Mouse (Mus musculus) c-Kit-positive CD71-positive TER-119-negative erythroid progenitor cells, embryonic 14.5 days (primary cell): ENCODE data around the gene Smarcc1.
"Not testable (repeated sequence)": the region's sequence is repeated elsewhere in the genome, so short reads cannot be mapped to it uniquely, and the experiment has no call there.

ENCODE experiments used
- DNase-seq: peaks from one replicate; pipeline ENCODE4 v3.0.0-alpha.2; 2013; ENCODE audit warnings: low read depth

Smarcc1 gene

DNA sequence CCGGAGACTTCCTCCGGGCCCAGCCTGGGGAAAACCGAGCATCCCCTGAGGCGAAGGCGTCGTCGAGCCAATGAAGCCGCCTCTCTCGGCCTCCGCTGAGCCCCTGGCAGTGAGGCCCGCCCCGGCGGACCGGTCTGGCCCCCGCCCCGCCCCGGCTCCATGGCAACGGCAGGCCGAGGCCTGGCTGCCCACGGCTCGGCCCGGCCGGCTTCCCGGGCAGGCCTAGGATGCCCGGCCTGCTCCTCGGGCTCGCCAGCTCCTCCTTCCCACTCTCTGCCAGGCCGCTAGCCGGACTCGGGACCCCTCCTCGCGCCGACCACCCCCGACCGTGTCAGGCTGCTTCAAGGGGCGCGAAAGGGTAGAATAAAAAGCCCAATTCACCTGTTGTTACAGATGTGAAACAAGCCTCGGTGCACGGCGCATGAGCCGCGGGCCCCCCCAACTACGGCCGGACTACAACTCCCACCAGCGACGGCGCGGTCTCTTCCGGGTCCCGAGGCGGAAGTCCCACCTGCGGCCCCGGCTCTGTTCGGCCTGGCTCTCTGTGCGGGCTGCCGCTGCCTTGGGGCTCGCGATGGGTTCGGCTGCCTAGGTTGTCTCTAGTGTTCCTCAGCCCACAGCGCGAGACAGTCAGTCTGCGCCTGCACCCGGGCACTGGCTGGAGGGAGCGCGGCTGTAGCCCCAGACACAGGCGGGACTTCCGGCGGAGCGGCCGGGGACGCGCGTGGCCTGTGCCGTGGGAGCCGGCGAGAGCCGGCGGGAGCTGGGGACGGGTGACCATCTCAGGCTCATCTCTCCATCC is at the start of gene Smarcc1:
TSS of gene Smarcc1 (plus strand) at position 732 of the 802 bp plus-strand sequence.
- peak; percentile 78 for DNase-seq

DNA sequence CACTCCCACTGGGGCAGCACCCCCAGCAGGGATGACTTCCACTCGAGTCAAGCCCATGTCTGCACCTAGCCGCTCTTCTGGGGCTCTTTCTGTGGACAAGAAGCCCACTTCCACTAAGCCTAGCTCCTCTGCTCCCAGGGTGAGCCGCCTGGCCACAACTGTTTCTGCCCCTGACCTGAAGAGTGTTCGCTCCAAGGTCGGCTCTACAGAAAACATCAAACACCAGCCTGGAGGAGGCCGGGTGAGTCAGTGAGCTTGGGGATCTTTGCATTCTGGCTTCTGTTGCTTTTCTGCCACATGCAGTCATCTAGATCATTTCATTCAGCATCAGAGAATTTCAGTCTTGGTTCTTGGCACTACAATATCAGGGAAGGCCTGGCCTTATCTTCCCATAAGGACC is 48.8 kb upstream of the Smarcc1 start:
- DNase-seq, result no peak

DNA sequence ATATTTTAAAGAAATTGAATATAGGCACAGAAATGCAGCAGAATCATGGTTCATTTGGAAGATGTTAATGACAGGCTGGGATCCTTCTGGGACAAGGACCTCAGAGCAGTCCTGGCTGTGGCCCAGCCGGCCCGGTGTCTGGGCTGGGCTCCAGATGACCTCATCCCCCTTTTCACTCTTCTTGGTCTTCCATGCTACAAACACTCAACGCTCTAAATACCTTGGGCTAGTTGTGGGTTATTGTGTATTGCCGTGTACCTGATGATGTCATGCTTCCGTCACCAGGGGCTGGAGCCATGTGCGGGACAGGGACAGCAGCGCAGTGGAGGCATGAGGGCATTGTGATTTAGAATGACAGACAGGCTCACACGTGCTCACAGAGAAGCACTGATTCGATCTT is 47.1 kb upstream of the Smarcc1 start:
- no peak for DNase-seq

DNA sequence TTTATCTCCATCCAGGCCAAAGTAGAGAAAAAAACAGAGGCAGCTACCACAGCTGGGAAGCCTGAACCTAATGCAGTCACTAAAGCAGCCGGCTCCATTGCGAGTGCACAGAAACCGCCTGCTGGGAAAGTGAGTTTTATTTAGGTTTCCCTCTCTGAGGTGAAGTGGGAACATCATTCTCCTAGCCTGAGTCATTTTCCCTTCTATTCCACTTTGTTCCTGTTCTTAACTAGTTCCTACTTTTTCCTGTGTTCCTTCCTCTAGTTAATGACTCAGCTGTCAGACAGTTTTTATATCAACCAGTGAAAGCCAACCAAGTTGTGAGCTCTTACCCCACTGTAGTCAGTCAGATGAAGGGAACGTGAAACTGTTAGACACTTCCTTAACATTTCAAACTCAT is 46.5 kb upstream of the Smarcc1 start:
- no peak for DNase-seq

DNA sequence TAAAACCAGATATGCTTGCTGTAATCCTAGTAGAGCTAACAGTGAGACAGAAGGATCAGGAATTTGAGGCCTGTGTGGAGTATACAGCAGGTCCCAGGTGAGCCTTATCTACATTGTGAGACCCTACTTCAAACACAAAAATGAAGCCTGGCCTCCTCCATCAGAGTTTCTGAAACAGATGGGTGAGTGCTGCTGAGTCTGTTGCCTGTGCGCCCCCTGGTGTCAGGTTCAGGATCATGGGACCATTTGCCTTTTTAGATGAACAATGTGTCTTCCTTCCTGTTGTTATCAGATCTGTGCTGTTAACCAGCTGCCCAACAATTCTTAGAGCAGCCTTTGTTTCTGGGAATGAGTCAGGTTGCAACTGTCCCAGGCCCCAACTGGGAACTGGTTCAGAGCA is 45.7 kb upstream of the Smarcc1 start:
- DNase-seq, result peak; percentile 76

DNA sequence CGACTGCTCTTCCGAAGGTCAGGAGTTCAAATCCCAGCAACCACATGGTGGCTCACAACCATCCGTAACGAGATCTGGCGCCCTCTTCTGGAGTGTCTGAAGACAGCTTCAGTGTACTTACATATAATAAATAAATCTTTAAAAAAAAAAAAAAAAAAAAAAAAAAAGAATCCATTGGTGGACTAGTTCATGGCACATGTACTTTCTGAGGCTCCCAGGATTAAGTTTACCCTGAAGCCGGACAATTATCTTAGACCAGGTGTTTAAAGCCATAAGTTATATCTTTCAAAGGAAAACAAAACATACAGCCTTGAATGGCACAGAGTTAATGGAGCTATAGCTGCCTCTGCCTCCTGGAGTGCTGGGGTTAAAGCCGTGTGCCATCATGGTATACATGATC is 41.0 kb upstream of the Smarcc1 start:
- not testable (repeated sequence) for DNase-seq

DNA sequence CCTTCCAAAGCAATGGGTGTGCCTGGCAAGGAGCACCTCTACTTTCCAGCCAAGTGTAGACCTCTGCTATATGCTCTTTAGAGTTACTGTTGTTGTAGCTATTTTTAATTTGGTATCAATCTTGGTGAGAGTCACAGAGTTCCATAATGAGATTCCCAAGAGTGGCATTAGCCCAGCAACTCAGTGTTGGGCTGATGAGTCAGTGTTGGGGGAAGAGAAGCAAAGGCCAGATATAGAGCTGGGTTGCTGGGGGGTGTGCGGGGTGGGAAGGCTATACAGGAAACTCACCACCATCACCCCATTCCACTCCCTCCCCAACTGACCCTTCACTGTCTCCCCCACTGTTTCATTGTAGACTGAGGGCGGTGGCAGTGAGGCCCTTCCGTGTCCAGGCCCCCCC is 36.4 kb upstream of the Smarcc1 start:
- no peak for DNase-seq

DNA sequence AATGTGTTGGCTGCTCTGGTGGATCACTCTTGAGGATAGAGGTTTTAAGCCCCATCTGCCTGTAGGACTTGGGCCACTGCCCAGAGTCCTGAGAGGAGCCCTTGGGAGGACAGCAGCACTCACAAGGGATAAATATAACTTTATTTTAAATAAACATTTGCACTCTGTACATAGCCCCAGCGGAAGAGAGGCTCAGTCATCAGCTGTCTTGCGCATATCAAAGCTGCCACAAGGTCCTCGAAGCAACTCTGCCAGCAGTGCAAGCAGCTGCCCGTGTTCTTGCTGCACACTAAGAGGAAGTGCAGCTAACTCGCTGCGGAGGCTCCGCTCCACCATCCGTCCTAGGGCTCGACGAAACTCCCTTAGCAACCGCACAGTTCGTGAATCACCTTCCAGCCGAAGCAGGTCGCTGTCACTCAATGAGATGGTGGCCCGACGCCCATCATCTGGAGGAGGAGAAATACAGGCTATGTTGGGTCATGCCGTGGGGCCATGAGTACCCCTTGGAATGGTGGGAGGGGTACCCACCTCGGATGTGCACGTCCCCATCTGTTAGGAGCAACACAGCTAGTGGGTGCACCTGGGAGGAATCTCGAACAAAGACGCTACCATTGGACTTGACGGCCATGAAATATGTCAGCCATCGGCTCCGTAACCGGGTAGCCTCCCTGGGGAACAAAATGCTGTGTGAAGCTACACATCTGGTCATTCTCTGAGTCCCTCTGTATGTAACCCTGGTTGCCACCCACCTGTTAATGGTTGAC is 33.1 kb upstream of the Smarcc1 start:
- no peak for DNase-seq

DNA sequence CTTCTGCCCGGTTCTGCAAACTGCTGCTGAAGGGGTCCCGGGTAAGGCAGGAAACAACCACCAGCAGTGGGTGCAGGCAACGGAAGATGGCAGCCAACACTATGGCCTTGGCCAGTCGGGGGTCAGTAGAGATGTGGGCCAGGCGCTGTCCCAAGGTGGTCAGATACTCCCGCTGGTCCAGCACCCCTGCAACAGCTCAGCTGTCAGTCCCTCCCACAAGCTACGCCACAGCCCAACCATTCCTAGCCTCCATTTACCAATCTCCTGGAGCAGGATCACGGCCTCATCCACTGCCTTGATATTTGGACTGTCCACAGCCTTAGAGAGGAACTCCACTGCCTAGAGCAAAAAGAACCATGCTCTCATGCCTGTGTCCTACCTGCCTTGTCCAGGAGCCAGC is 31.8 kb upstream of the Smarcc1 start:
- no peak for DNase-seq

DNA sequence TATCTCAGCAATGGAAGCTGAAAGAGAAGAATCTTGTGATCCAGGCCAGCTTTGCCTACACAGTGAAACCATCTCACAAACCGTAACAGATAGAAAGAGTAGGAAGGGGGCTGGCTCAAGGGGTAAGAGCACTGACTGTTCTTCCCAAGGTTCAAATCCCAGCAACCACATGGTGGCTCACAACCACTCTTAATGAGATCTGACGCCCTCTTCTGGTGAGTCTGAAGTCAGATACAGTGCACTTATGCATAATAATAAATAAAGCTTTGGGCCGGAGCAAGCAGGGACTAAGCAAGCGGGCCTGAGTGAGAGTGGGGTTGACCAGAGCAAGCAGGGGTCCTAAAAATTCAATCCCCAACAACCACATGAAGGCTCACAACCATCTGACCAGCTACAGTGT is 24.2 kb upstream of the Smarcc1 start:
- no peak for DNase-seq

DNA sequence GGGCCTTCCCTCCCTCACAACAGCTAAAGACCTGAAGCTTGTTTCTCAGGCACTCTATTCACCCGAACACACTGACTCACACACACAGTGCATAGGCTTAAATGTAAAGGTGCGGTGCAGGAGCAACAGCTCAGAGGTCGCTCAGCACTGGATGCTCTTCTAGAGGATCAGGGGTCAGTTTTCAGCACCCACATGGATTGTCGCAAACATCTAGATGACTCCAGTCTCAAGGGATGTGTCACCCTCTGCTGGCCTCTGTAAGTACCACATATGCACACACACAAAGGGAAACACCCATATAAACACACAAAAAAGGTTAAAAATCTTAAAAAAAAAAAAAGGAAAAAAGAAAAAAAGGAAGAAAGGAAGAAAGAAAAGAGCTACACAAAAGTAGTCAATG is 22.7 kb upstream of the Smarcc1 start:
- DNase-seq, result no peak

DNA sequence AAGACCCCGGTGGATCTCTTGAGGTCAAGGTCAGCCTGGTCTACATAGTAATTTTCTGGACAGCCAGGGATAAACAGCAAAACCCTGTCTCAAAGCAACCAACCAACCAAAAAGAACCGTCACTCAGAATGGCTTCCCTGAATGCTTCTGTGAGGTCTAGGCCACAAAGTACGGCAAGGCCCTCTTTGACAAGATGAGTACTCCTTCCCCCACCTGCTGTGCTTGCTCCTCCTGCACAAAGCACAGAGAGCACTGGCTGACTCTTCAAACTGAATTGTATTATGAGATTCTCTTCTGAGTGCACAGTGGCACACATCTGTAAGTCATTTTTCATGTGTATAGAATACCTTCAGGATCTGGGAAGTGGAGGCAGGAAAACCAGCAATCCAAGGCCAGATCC is 19.7 kb upstream of the Smarcc1 start:
- DNase-seq, result no peak

DNA sequence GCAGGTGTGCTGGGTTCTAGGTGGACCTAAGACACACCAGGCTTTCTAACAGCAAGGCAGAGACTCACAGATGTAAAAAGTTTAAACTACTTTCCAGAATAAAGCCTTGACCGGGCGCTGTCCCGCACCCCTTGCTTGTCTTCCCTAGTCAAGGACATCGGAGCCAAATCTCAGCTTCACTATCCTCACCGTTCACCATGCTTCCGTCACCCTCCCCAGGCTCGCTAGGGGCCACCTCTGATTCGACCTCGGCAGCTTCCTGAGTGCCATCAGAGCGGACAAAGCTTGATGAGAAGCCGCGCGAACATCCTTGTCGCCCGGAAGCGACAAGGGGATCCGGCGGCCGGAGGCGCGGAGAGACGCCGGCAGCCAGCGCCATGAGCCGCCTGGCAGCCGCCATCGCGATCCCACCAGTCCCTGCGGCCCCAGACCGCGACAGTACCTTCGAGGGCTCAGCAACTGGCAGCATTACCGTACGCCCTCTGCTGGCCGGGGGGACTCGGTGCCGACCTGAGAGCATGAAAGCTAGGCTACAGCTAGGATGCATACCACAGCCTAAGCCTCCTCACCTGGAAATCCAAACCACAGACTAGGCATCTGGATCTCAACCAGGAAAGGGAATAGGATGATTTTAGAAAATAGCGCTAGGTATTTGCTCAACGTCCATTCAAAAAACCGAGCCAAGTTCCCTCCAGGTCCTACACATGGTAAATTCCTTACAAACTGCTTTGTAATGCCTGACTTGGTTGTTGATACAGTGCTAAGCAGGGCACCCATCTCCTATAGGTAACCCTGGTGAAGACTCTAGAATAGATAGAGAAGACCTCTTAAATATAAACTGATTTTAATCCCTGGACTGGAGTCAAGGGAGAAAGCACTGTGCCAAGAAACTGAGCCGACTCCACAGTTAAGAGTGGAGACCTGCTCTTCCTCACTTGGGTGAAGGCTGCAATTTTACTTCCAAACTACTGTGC is 16.6 kb upstream of the Smarcc1 start:
- DNase-seq, result peak; percentile 89

DNA sequence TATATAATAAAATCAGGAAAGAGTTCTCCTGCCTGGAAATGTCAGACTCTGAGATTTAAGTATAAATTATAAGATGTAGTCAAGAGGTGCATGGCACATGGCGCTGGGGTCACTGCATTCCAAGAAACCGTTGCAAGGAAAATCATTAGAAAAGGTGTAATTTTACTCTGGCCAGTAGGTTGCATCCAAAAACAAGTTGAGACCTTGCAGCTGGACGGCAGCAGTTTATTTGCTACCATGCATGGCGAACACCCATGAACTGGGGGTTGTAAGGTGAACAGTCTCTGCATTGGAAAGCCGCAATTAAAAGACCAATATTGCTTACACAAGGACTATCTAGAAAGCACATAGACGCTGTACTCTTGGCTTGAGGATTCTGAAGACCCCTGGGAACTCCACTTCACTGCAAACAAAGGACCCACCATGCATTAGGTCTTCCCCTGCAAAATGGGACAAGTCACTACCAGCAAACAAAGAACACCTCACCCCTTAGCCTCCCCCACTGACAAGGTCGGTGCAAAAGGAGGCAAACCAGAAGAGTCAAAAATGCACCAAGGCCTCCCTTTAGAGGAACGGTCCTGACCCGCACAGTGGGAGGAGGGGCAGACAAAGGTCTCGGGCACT is 1.0 kb upstream of the Smarcc1 start:
- no peak for DNase-seq

DNA sequence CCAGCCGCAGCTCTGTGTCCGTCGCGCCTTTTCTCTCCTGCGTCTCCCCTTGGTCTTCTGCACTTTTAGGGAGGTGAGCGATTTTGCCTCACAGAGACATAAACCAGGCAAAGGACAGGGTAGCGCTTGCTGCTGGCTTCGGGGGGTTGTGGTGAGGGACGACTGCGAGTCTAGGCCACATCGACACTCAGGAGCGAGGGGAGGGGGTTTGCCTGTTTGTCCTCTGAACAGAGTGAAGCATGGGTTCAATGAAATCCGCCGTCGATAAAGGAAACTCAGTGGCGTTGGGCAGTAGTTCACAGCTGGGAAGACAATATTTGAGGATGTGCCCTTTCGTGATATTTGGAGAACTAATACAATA is 251 bp downstream of the Smarcc1 start, which contains the start of gene Dhx30:
TSS of gene Dhx30 (minus strand) at position 52 of the 361 bp plus-strand sequence.
- DNase-seq, result no peak

DNA sequence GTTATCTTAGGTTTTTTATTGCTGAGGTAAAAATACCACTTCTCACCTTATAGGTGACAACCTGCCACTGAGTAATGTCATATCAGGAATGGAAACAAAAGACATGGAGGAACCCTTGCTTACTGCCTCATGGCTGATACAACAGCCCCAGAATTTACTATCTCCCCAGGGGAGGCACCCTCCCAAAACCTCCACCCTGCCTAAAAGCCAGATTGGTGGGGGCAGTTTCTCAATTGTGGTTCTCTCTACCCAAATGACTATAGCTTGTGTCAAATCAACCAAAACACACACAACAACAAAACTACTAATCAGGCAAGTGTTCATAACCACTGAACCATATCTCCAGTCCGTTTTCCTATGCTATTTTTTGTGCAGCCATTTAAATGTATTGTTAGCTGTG is 741 bp downstream of the Smarcc1 start:
- no peak for DNase-seq

DNA sequence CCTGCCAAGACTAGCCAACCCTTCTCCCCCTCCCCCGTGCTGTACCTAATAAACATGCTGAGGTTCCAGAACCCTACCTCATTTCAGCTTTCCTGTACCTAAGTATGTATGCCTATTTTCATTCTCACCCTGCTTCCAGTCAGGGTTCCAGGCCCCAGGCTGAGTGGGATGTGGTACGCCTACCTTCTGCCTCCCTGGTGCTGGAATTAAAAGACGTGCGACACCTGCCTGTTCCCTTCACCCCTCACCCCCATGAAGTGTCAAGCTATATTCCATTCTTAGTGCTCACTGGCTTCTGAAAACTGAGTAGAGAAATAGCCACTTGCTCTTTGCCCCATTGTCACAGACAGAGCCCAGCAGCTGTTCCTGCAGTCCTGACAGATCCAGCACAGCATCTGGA is 3.9 kb downstream of the Smarcc1 start:
- no peak for DNase-seq

DNA sequence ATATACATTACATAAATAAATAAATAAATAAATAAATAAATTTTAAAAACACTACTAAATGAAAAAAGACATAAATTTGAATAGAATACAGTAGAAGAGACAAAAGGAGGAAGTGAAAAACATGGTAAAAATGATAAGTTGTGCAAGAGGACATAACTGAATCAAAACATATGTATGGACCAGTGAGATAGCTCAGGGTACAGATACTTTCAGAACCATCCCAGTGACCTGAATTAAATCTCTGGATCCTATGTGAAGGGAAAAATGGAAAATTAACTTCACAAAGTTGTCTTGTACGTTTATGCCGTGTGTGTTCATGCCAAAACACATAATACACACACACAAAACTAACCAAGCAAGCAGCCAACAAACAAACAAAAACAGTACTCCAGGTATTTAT is 5.8 kb downstream of the Smarcc1 start:
- DNase-seq, result no peak

DNA sequence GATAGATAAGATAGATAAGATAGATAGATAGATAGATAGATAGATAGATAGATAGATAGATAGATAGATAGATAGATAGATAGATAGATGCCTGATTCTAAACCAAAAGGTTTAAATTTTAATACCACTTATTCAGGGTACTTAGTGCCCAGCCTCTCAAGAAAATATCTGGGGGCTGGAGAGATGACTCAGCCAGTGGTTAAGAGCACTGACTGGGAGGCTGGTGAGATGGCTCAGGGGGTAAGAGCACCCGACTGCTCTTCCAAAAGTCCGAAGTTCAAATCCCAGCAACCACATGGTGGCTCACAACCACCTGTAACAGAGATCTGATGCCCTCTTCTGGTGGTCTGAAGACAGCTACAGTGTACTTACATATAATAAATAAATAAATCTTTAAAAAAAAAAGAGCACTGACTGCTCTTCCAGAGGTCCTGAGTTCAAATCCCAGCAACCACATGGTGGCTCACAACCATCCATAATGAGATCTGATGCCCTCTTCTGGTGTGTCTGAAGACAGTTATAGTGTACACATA is 6.6 kb downstream of the Smarcc1 start:
- DNase-seq, result not testable (repeated sequence)

DNA sequence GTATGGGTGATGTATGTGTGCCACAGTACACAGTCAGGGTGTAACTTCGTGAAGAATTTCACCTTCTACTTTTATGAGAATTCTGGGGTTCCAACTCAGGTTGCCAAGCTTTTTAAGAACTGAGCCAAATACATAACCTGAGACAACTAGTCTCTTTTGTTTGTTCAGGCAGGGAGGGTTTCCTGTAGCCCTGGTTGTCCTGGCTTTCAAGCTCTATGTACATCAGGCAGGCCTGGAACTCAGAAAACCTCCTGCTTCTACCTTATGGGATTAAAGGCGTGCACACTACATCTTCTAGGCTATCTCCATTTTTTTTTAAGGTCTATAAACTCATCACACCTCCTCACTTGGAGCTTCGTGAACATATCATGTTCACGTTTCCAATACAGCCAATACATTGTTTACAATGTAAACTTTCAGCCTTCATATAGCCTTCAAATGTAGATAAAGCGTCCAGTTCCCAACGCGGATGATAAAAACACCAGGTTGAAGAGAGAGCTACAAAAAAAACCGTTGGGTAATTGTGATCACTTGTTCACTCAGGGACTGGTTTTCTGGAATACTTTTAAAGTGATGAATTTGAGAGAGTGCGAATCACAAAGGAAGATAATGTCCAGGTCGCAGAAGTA is 13.5 kb downstream of the Smarcc1 start:
- no peak for DNase-seq
